Mouse (Mus musculus): ENCODE data around the gene Klhl8.

- TF ChIP-seq CTCF (IDR thresholded peaks at IDR 0.05 in 2 of 3, conservative IDR thresholded peaks at IDR 0.05 in 1 of 3; ENCODE audit: control insufficient read depth in 1 of 3, insufficient read depth in 1 of 3, low read depth in 2 of 3, low read length in 3 of 3, poor library complexity in 1 of 3, severe bottlenecking in 1 of 3) (no peak), ETS1 (IDR thresholded peaks at IDR 0.05; ENCODE audit: low read depth, low read length) (no peak), EP300 (IDR thresholded peaks at IDR 0.05; ENCODE audit: low read depth in 1 of 2, low read length in 2 of 2) (no peak), E2F4 (IDR thresholded peaks at IDR 0.05; ENCODE audit: borderline replicate concordance, low read depth, low read length) (no peak), GATA1 (IDR thresholded peaks at IDR 0.05; ENCODE audit: low read depth, low read length) (no peak), POLR2AphosphoS2 (IDR thresholded peaks at IDR 0.05; ENCODE audit: low read length) (no peak)
Measured at GRCm38 (mm10) chr5:103943183-103943582, 32.1 kb upstream of the Klhl8 start.
